Mouse (Mus musculus) layer of hippocampus, adult 11-12 months (tissue): ENCODE results near the gene Morn3.
"Not testable (repeated sequence)": the region's sequence is repeated elsewhere in the genome, so short reads cannot be mapped to it uniquely, and the experiment has no call there.

ENCODE experiments used
- DNase-seq: peaks from one replicate; pipeline ENCODE4 v3.0.0; 2022; ENCODE audit warnings: low spot score

The Morn3 gene

GRCm38 (mm10) chr5:123046916-123047315 lies at the start of gene Morn3:
Gene Morn3, minus strand, starts transcription at chr5:123047016.
- DNase-seq, result no peak

- no peak for DNase-seq
These were observed 49.5 kb upstream of the Morn3 start for GRCm38 (mm10) chr5:123096299-123096698.

GRCm38 (mm10) chr5:123094238-123094991 lies 47.6 kb upstream of the Morn3 start:
- DNase-seq, result no peak

- DNase-seq, result no peak
These were observed 46.3 kb upstream of the Morn3 start for GRCm38 (mm10) chr5:123093077-123093633.

- no peak for DNase-seq
These were observed 43.9 kb upstream of the Morn3 start for GRCm38 (mm10) chr5:123090560-123091306.

- DNase-seq, result no peak
These were observed 42.0 kb upstream of the Morn3 start for GRCm38 (mm10) chr5:123088784-123089183.

GRCm38 (mm10) chr5:123086501-123086900 lies 39.7 kb upstream of the Morn3 start:
- DNase-seq, result no peak

- no peak for DNase-seq
These were observed 36.7 kb upstream of the Morn3 start for GRCm38 (mm10) chr5:123083340-123084050.

GRCm38 (mm10) chr5:123080510-123080909 lies 33.7 kb upstream of the Morn3 start:
- DNase-seq, result no peak

GRCm38 (mm10) chr5:123080041-123080440 lies 33.2 kb upstream of the Morn3 start:
- no peak for DNase-seq

- no peak for DNase-seq
These were observed 32.8 kb upstream of the Morn3 start for GRCm38 (mm10) chr5:123079568-123079967.

GRCm38 (mm10) chr5:123076419-123077281 lies 29.8 kb upstream of the Morn3 start:
- DNase-seq, result no peak

- DNase-seq, result peak; percentile 91
These were observed 29.0 kb upstream of the Morn3 start for GRCm38 (mm10) chr5:123075576-123076418.

GRCm38 (mm10) chr5:123068714-123069113 lies 21.9 kb upstream of the Morn3 start:
- no peak for DNase-seq

- no peak for DNase-seq
These were observed 21.3 kb upstream of the Morn3 start, which contains the start of gene Tmem120b for GRCm38 (mm10) chr5:123068115-123068514. Gene Tmem120b, plus strand, starts transcription at chr5:123068415.

- DNase-seq, result no peak
These were observed 20.7 kb upstream of the Morn3 start for GRCm38 (mm10) chr5:123067395-123067995.

GRCm38 (mm10) chr5:123064207-123064606 lies 17.4 kb upstream of the Morn3 start:
- peak; percentile 51 for DNase-seq

- DNase-seq, result no peak
These were observed 16.3 kb upstream of the Morn3 start for GRCm38 (mm10) chr5:123063141-123063540.

GRCm38 (mm10) chr5:123061402-123061749 lies 14.6 kb upstream of the Morn3 start:
- not testable (repeated sequence) for DNase-seq
